22 mouse cellular contexts compared by ENCODE assay signal in the genomic region with DNA sequence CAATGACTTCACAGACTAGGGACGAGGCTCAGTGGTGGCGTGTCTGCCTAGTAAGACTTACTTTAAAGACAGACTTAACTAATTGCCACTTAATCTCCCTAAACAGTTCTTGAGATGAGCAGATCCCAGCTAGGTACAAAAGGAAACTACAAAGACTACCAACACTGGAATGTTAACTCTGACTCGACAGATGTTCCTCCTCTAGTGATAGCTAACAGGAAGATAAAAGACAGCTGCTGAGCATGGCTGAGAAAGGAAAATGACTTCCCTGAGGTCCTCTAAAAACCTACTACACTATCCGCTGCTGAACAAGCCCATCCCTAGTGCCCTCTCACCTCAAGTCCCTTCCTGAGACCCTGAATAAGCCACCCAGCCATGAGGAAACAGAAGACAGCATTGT. TPM values are rescaled to one million over a fixed set of nuclear protein-coding genes. Genes with fewer than 3 reads are reported as not detected.
A peak's percentile ranks its signal among the peaks of the same experiment; 100 is the strongest.
DNase-seq lines count a peak whose midpoint lies in the region; ATAC-seq and TF ChIP-seq lines count a peak whose summit lies in the region.
"Had no signal": no experiment of that assay in that cellular context is flagged by ENCODE, and none has a peak within 500 bp of the region (broad histone marks: within the 10 kb centered on the region; RNA-seq: fewer than 3 reads in every experiment).

No protein-coding gene starts in this region.

- 0 out of 2 replicates have a peak overlapping the region, but pooled peaks have one; percentile 16 for H3K9ac ChIP-seq in hindbrain, embryonic 14.5 days
- no peak overlapping the region for H3K9ac ChIP-seq in hindbrain, embryonic 11.5 days (ENCODE audit: low read depth, low read length)
- no peak overlapping the region for H3K9ac ChIP-seq in lung, embryonic 15.5 days
- H3K9ac ChIP-seq in intestine, embryonic 14.5 days (ENCODE audit: low read length): no peak overlapping the region
- H3K9ac ChIP-seq in intestine, postnatal 0 days (ENCODE audit: low read depth, low read length): no peak overlapping the region
- no peak overlapping the region for H3K9ac ChIP-seq in midbrain, embryonic 11.5 days (ENCODE audit: low read length)
- H3K9ac ChIP-seq: embryonic facial prominence, embryonic 13.5 days; limb, embryonic 15.5 days; stomach, embryonic 15.5 days had no signal

- no peak overlapping the region for H3K4me2 ChIP-seq in hindbrain, embryonic 14.5 days (replicated peaks)
- H3K4me2 ChIP-seq in hindbrain, embryonic 11.5 days (replicated peaks; ENCODE audit: low read depth, low read length): no peak overlapping the region
- H3K4me2 ChIP-seq in lung, embryonic 15.5 days: peak overlapping the region; percentile 13
- peak overlapping the region; percentile 26; the same call in 1 of the 2 replicates for H3K4me2 ChIP-seq in intestine, embryonic 14.5 days (ENCODE audit: low read length)
- H3K4me2 ChIP-seq in intestine, postnatal 0 days (replicated peaks; ENCODE audit: low read depth): peak overlapping the region; percentile 42
- no peak overlapping the region for H3K4me2 ChIP-seq in midbrain, embryonic 11.5 days
- H3K4me2 ChIP-seq: limb, embryonic 15.5 days; stomach, embryonic 15.5 days had no signal

- ATAC-seq in hindbrain, embryonic 14.5 days (ENCODE audit: low FRiP score): no peak
- ATAC-seq in hindbrain, embryonic 11.5 days (ENCODE audit: low FRiP score): no peak
- ATAC-seq in lung, embryonic 15.5 days (ENCODE audit: borderline replicate concordance, extremely low read depth, low FRiP score, low TSS enrichment): no peak
- no peak for ATAC-seq in intestine, embryonic 14.5 days (replicated peaks; ENCODE audit: low FRiP score, low TSS enrichment, low read depth)
- ATAC-seq in intestine, postnatal 0 days: no peak
- no peak for ATAC-seq in midbrain, embryonic 11.5 days (ENCODE audit: low FRiP score)
- ATAC-seq: hindbrain, postnatal 0 days had no signal

- peaks cover 23% of the 10 kb centered on the region for H3K36me3 ChIP-seq in hindbrain, embryonic 14.5 days (replicated peaks; ENCODE audit: control insufficient read depth, insufficient read depth)
- no peaks in the 10 kb centered on the region; the same call in 1 of the 2 replicates for H3K36me3 ChIP-seq in hindbrain, embryonic 11.5 days (ENCODE audit: control insufficient read depth, insufficient read depth, low read length)
- peaks cover 17% of the 10 kb centered on the region; the same call in 1 of the 2 replicates for H3K36me3 ChIP-seq in lung, embryonic 15.5 days
- peaks cover 22% of the 10 kb centered on the region for H3K36me3 ChIP-seq in intestine, embryonic 14.5 days (ENCODE audit: control insufficient read depth, insufficient read depth, low read length)
- H3K36me3 ChIP-seq in intestine, postnatal 0 days (ENCODE audit: control insufficient read depth, insufficient read depth): peaks cover 21% of the 10 kb centered on the region
- H3K36me3 ChIP-seq in midbrain, embryonic 11.5 days (ENCODE audit: control insufficient read depth, insufficient read depth, low read length): no peaks in the 10 kb centered on the region
- H3K36me3 ChIP-seq: stomach, embryonic 15.5 days had no signal

- TF ChIP-seq CTCF in lung, adult 2 months (IDR thresholded peaks at IDR 0.05; ENCODE audit: insufficient read depth, low read length): no peak
- TF ChIP-seq CTCF in intestine, postnatal 0 days (IDR thresholded peaks at IDR 0.05; ENCODE audit: low read depth): no peak

- WGBS in hindbrain, embryonic 14.5 days: 80% methylated on average over 4 of the region's 4 CpGs
- 87% methylated on average over 4 of the region's 4 CpGs for WGBS in hindbrain, embryonic 11.5 days
- WGBS in lung, embryonic 15.5 days: 41% methylated on average over 4 of the region's 4 CpGs
- WGBS in lung, adult 2 months: 64% methylated on average over 4 of the region's 4 CpGs
- WGBS in intestine, embryonic 14.5 days: 43% methylated on average over 4 of the region's 4 CpGs
- WGBS in intestine, postnatal 0 days: 24% methylated on average over 4 of the region's 4 CpGs
- WGBS in midbrain, embryonic 11.5 days: 82% methylated on average over 4 of the region's 4 CpGs

- no peak overlapping the region for H3K27ac ChIP-seq in hindbrain, embryonic 14.5 days
- H3K27ac ChIP-seq in hindbrain, embryonic 11.5 days (ENCODE audit: low read depth, low read length): no peak overlapping the region
- H3K27ac ChIP-seq in lung, embryonic 15.5 days: peak overlapping the region; percentile 29; the same call in 1 of the 2 replicates
- H3K27ac ChIP-seq in intestine, embryonic 14.5 days (ENCODE audit: low read depth): peak overlapping the region; percentile 62; the same call in 1 of the 2 replicates
- H3K27ac ChIP-seq in intestine, postnatal 0 days (ENCODE audit: low read depth, low read length): peak overlapping the region; percentile 30
- no peak overlapping the region for H3K27ac ChIP-seq in midbrain, embryonic 11.5 days (ENCODE audit: low read depth, low read length)
- H3K27ac ChIP-seq: embryonic facial prominence, embryonic 13.5 days; hindbrain, postnatal 0 days; limb, embryonic 15.5 days; midbrain, embryonic 10.5 days; stomach, embryonic 15.5 days had no signal

- TF ChIP-seq POLR2A in lung, adult 2 months (IDR thresholded peaks at IDR 0.05; ENCODE audit: borderline replicate concordance, extremely low read depth, low read depth, low read length): no peak

- no peak overlapping the region for H3K4me3 ChIP-seq in hindbrain, embryonic 14.5 days (replicated peaks; ENCODE audit: low read length)
- no peak overlapping the region for H3K4me3 ChIP-seq in hindbrain, embryonic 11.5 days (ENCODE audit: low read depth, low read length)
- no peak overlapping the region for H3K4me3 ChIP-seq in lung, embryonic 15.5 days
- no peak overlapping the region for H3K4me3 ChIP-seq in lung, adult 2 months (replicated peaks; ENCODE audit: extremely low read depth, low read depth, low read length)
- H3K4me3 ChIP-seq in intestine, embryonic 14.5 days (ENCODE audit: low read depth, low read length): no peak overlapping the region
- no peak overlapping the region for H3K4me3 ChIP-seq in intestine, postnatal 0 days (ENCODE audit: low read depth, low read length)
- H3K4me3 ChIP-seq in midbrain, embryonic 11.5 days (ENCODE audit: low read depth, low read length): no peak overlapping the region
- H3K4me3 ChIP-seq: embryonic facial prominence, embryonic 13.5 days; limb, embryonic 15.5 days; midbrain, embryonic 10.5 days; stomach, embryonic 15.5 days had no signal

- no peaks in the 10 kb centered on the region for H3K9me3 ChIP-seq in hindbrain, embryonic 14.5 days (ENCODE audit: control insufficient read depth, low read length)
- H3K9me3 ChIP-seq in hindbrain, embryonic 11.5 days (ENCODE audit: control insufficient read depth, low read length): no peaks in the 10 kb centered on the region
- H3K9me3 ChIP-seq in lung, embryonic 15.5 days: no peaks in the 10 kb centered on the region
- H3K9me3 ChIP-seq in intestine, embryonic 14.5 days (ENCODE audit: control insufficient read depth, low read length): no peaks in the 10 kb centered on the region
- no peaks in the 10 kb centered on the region for H3K9me3 ChIP-seq in intestine, postnatal 0 days (ENCODE audit: control insufficient read depth)
- H3K9me3 ChIP-seq in midbrain, embryonic 11.5 days (ENCODE audit: control insufficient read depth, low read length): no peaks in the 10 kb centered on the region
- H3K9me3 ChIP-seq: embryonic facial prominence, embryonic 13.5 days; limb, embryonic 15.5 days; midbrain, embryonic 10.5 days; stomach, embryonic 15.5 days had no signal

- DNase-seq in hindbrain, embryonic 14.5 days (ENCODE audit: low spot score): no peak
- DNase-seq in hindbrain, embryonic 11.5 days (ENCODE audit: low spot score): no peak
- no peak for DNase-seq in lung, adult 2 months
- no peak for DNase-seq in intestine, embryonic 14.5 days (ENCODE audit: low spot score)
- DNase-seq in midbrain, embryonic 11.5 days (ENCODE audit: low spot score, missing footprints): no peak
- DNase-seq: adrenal gland, postnatal 36 days; cerebellum, adult 8-10 months; gastrocnemius, postnatal 14 days; heart, postnatal 14 days; kidney, postnatal 36 days; layer of hippocampus, adult 9-11 months; lung, postnatal 10 days; thymus, postnatal 25 days had no signal

- peaks cover 47% of the 10 kb centered on the region for H3K4me1 ChIP-seq in hindbrain, embryonic 14.5 days (replicated peaks; ENCODE audit: control insufficient read depth, insufficient read depth, low read length)
- H3K4me1 ChIP-seq in hindbrain, embryonic 11.5 days (replicated peaks; ENCODE audit: control insufficient read depth, insufficient read depth, low read length): no peaks in the 10 kb centered on the region
- peaks cover 47% of the 10 kb centered on the region for H3K4me1 ChIP-seq in lung, embryonic 15.5 days
- peaks cover 15% of the 10 kb centered on the region for H3K4me1 ChIP-seq in lung, adult 2 months (ENCODE audit: control insufficient read depth, insufficient read depth, low read length)
- H3K4me1 ChIP-seq in intestine, embryonic 14.5 days (replicated peaks; ENCODE audit: control insufficient read depth, insufficient read depth, low read length): peaks cover 36% of the 10 kb centered on the region
- peaks cover 5% of the 10 kb centered on the region for H3K4me1 ChIP-seq in intestine, postnatal 0 days (replicated peaks; ENCODE audit: control insufficient read depth, insufficient read depth, low read length)
- H3K4me1 ChIP-seq in midbrain, embryonic 11.5 days (ENCODE audit: control insufficient read depth, insufficient read depth, low read length): peaks cover 10% of the 10 kb centered on the region; the same call in 1 of the 2 replicates

- no peaks in the 10 kb centered on the region for H3K27me3 ChIP-seq in hindbrain, embryonic 14.5 days (ENCODE audit: control insufficient read depth, insufficient read depth, low read length)
- H3K27me3 ChIP-seq in hindbrain, embryonic 11.5 days (ENCODE audit: control insufficient read depth, insufficient read depth, low read length): no peaks in the 10 kb centered on the region
- H3K27me3 ChIP-seq in lung, embryonic 15.5 days: no peaks in the 10 kb centered on the region
- H3K27me3 ChIP-seq in intestine, embryonic 14.5 days (replicated peaks; ENCODE audit: control insufficient read depth, insufficient read depth, low read length): no peaks in the 10 kb centered on the region
- no peaks in the 10 kb centered on the region for H3K27me3 ChIP-seq in intestine, postnatal 0 days (replicated peaks; ENCODE audit: control insufficient read depth, insufficient read depth, low read length)
- no peaks in the 10 kb centered on the region for H3K27me3 ChIP-seq in midbrain, embryonic 11.5 days (ENCODE audit: control insufficient read depth, insufficient read depth, low read length)
- H3K27me3 ChIP-seq: embryonic facial prominence, embryonic 13.5 days; limb, embryonic 15.5 days; stomach, embryonic 15.5 days had no signal

RNA-seq across cellular contexts. Expression of gene Dad1, which starts 3.8 kb away (rescaled TPM):
- polyA plus RNA-seq in hindbrain, embryonic 14.5 days (2014; fragmentation: Nextera tagmentation; extraction: Ambion mirVana): 365 and 386 TPM in 2 replicates
- polyA plus RNA-seq in hindbrain, embryonic 11.5 days (2014; fragmentation: Nextera tagmentation; extraction: Ambion mirVana): 270 and 300 TPM in 2 replicates
- 398 and 402 TPM in 2 replicates for polyA plus RNA-seq in lung, embryonic 15.5 days (2015; fragmentation: Nextera tagmentation; extraction: Ambion mirVana)
- polyA plus RNA-seq in lung, adult 2 months (2012; rRNA removed): 516 and 573 TPM in 2 replicates
- 414 and 449 TPM in 2 replicates for polyA plus RNA-seq in intestine, embryonic 14.5 days (2014; fragmentation: Nextera tagmentation; extraction: Ambion mirVana)
- polyA plus RNA-seq in intestine, postnatal 0 days (2015; fragmentation: Nextera tagmentation; extraction: Ambion mirVana): 484 and 492 TPM in 2 replicates
- polyA plus RNA-seq in midbrain, embryonic 11.5 days (2014; fragmentation: Nextera tagmentation; extraction: Ambion mirVana): 229 and 237 TPM in 2 replicates

RNA-seq across cellular contexts. Expression of gene Abhd4, which starts 3.9 kb away (rescaled TPM):
- 64.5 and 65.4 TPM in 2 replicates for polyA plus RNA-seq in hindbrain, embryonic 14.5 days (2014; fragmentation: Nextera tagmentation; extraction: Ambion mirVana)
- polyA plus RNA-seq in hindbrain, embryonic 11.5 days (2014; fragmentation: Nextera tagmentation; extraction: Ambion mirVana): 44.0 and 47.2 TPM in 2 replicates
- polyA plus RNA-seq in lung, embryonic 15.5 days (2015; fragmentation: Nextera tagmentation; extraction: Ambion mirVana): 49.6 and 52.2 TPM in 2 replicates
- polyA plus RNA-seq in lung, adult 2 months (2012; rRNA removed): 53.5 and 70.4 TPM in 2 replicates
- 46.9 and 53.5 TPM in 2 replicates for polyA plus RNA-seq in intestine, embryonic 14.5 days (2014; fragmentation: Nextera tagmentation; extraction: Ambion mirVana)
- polyA plus RNA-seq in intestine, postnatal 0 days (2015; fragmentation: Nextera tagmentation; extraction: Ambion mirVana): 38.3 and 38.4 TPM in 2 replicates
- 38.3 and 38.4 TPM in 2 replicates for polyA plus RNA-seq in midbrain, embryonic 11.5 days (2014; fragmentation: Nextera tagmentation; extraction: Ambion mirVana)

RNA-seq across cellular contexts. Expression of gene Olfr49, which starts 34.6 kb away (rescaled TPM):
- not detected in 2 replicates for polyA plus RNA-seq in hindbrain, embryonic 14.5 days (2014; fragmentation: Nextera tagmentation; extraction: Ambion mirVana)
- not detected in 2 replicates for polyA plus RNA-seq in hindbrain, embryonic 11.5 days (2014; fragmentation: Nextera tagmentation; extraction: Ambion mirVana)
- polyA plus RNA-seq in lung, embryonic 15.5 days (2015; fragmentation: Nextera tagmentation; extraction: Ambion mirVana): not detected in 2 replicates
- not detected in 2 replicates for polyA plus RNA-seq in lung, adult 2 months (2012; rRNA removed)
- polyA plus RNA-seq in intestine, embryonic 14.5 days (2014; fragmentation: Nextera tagmentation; extraction: Ambion mirVana): not detected in 2 replicates
- 0.14 TPM in 1 of 2 replicates, not detected in the other for polyA plus RNA-seq in intestine, postnatal 0 days (2015; fragmentation: Nextera tagmentation; extraction: Ambion mirVana)
- not detected in 2 replicates for polyA plus RNA-seq in midbrain, embryonic 11.5 days (2014; fragmentation: Nextera tagmentation; extraction: Ambion mirVana)
- polyA plus RNA-seq: cortical plate, adult 2 months; embryonic facial prominence, embryonic 13.5 days; forebrain, embryonic 11.5 days; hindbrain, postnatal 0 days; limb, embryonic 15.5 days; midbrain, embryonic 10.5 days; stomach, embryonic 15.5 days had no signal

Comparison
In these comparisons a context has a peak if more than half of its experiments do, and no peak if none do; other contexts are left out.
1. H3K27ac ChIP-seq: peak in lung, embryonic 15.5 days (single experiment), intestine, embryonic 14.5 days (single experiment) and intestine, postnatal 0 days (single experiment); none in hindbrain, embryonic 14.5 days (single experiment), hindbrain, embryonic 11.5 days (single experiment) and midbrain, embryonic 11.5 days (single experiment).
2. H3K4me2 ChIP-seq: peak in lung, embryonic 15.5 days (single experiment), intestine, embryonic 14.5 days (single experiment) and intestine, postnatal 0 days (single experiment); none in hindbrain, embryonic 14.5 days (single experiment), hindbrain, embryonic 11.5 days (single experiment) and midbrain, embryonic 11.5 days (single experiment).